10 mouse cellular contexts compared by ENCODE assay signal in genomic region chr3:17619890-17620289, GRCm38 (mm10).
A peak's percentile ranks its signal among the peaks of the same experiment; 100 is the strongest.
DNase-seq lines count a peak whose midpoint lies in the region; ATAC-seq and TF ChIP-seq lines count a peak whose summit lies in the region.
"Had no signal": no experiment of that assay in that cellular context is flagged by ENCODE, and none has a peak within 500 bp of the region (broad histone marks: within the 10 kb centered on the region; RNA-seq: fewer than 3 reads in every experiment).

No protein-coding gene starts in this region.

- peak; percentile 3 for DNase-seq in cerebellum, adult 9-10 months
- no peak for DNase-seq in cerebellum, adult 18-20 months
- peak; percentile 26 for DNase-seq in limb, embryonic 14.5 days (ENCODE audit: low spot score)
- DNase-seq in right cerebral cortex, postnatal 14 days = peak; percentile 51
- DNase-seq in stomach, postnatal 0 days (ENCODE audit: low spot score) = no peak
- DNase-seq in testis, postnatal 10 days (ENCODE audit: low spot score) = no peak

- no peaks in the 10 kb centered on the region; the same call in 1 of the 2 replicates for H3K27me3 ChIP-seq in hindbrain, embryonic 16.5 days (replicated peaks; ENCODE audit: control insufficient read depth, insufficient read depth, low read length)
- no peaks in the 10 kb centered on the region for H3K27me3 ChIP-seq in limb, embryonic 14.5 days (ENCODE audit: control insufficient read depth, insufficient read depth, low read length)
- no peaks in the 10 kb centered on the region for H3K27me3 ChIP-seq in kidney, embryonic 16.5 days (ENCODE audit: insufficient read depth, low read length)
- no peaks in the 10 kb centered on the region for H3K27me3 ChIP-seq in stomach, postnatal 0 days (ENCODE audit: control insufficient read depth, insufficient read depth, low read length)
- H3K27me3 ChIP-seq: embryonic facial prominence, embryonic 13.5 days; liver, embryonic 15.5 days had no signal

- no peak overlapping the region for H3K9ac ChIP-seq in hindbrain, embryonic 16.5 days (ENCODE audit: low read depth, low read length)
- no peak overlapping the region for H3K9ac ChIP-seq in limb, embryonic 14.5 days (ENCODE audit: low read depth, low read length, severe bottlenecking)
- H3K9ac ChIP-seq in kidney, embryonic 16.5 days (replicated peaks; ENCODE audit: low read length) = no peak overlapping the region
- H3K9ac ChIP-seq in stomach, postnatal 0 days (ENCODE audit: low read length) = no peak overlapping the region
- H3K9ac ChIP-seq: embryonic facial prominence, embryonic 13.5 days; liver, embryonic 15.5 days had no signal

- peak overlapping the region; percentile 42 for H3K4me2 ChIP-seq in hindbrain, embryonic 16.5 days (ENCODE audit: low read length)
- no peak overlapping the region for H3K4me2 ChIP-seq in limb, embryonic 14.5 days (replicated peaks; ENCODE audit: low read depth, low read length, severe bottlenecking)
- no peak overlapping the region for H3K4me2 ChIP-seq in kidney, embryonic 16.5 days (replicated peaks; ENCODE audit: low read depth, low read length)
- no peak overlapping the region for H3K4me2 ChIP-seq in stomach, postnatal 0 days (replicated peaks; ENCODE audit: low read depth)
- H3K4me2 ChIP-seq: embryonic facial prominence, embryonic 13.5 days; liver, embryonic 15.5 days had no signal

- peak overlapping the region; percentile 88 for H3K27ac ChIP-seq in hindbrain, embryonic 16.5 days (ENCODE audit: low read depth, low read length)
- no peak overlapping the region for H3K27ac ChIP-seq in limb, embryonic 14.5 days (replicated peaks; ENCODE audit: low read depth, low read length)
- H3K27ac ChIP-seq in kidney, embryonic 16.5 days (ENCODE audit: low read length) = no peak overlapping the region
- H3K27ac ChIP-seq in stomach, postnatal 0 days (replicated peaks) = no peak overlapping the region
- H3K27ac ChIP-seq: embryonic facial prominence, embryonic 13.5 days; liver, embryonic 15.5 days had no signal

- TF ChIP-seq POLR2A in limb, embryonic 14.5 days (IDR thresholded peaks at IDR 0.05; ENCODE audit: borderline replicate concordance, extremely low read depth, insufficient read depth, insufficient read length) = no peak

- no peaks in the 10 kb centered on the region for H3K36me3 ChIP-seq in hindbrain, embryonic 16.5 days (ENCODE audit: control insufficient read depth, insufficient read depth, low read length)
- no peaks in the 10 kb centered on the region for H3K36me3 ChIP-seq in limb, embryonic 14.5 days (ENCODE audit: control insufficient read depth, insufficient read depth, low read length)
- no peaks in the 10 kb centered on the region for H3K36me3 ChIP-seq in kidney, embryonic 16.5 days (ENCODE audit: insufficient read depth, low read length)
- H3K36me3 ChIP-seq in stomach, postnatal 0 days (ENCODE audit: control insufficient read depth, insufficient read depth, low read length) = no peaks in the 10 kb centered on the region
- H3K36me3 ChIP-seq: embryonic facial prominence, embryonic 13.5 days; liver, embryonic 15.5 days had no signal

- H3K9me3 ChIP-seq in hindbrain, embryonic 16.5 days (ENCODE audit: control insufficient read depth, low read length) = no peaks in the 10 kb centered on the region
- no peaks in the 10 kb centered on the region for H3K9me3 ChIP-seq in limb, embryonic 14.5 days (ENCODE audit: control insufficient read depth, low read length)
- no peaks in the 10 kb centered on the region for H3K9me3 ChIP-seq in kidney, embryonic 16.5 days (ENCODE audit: low read length)
- H3K9me3 ChIP-seq in stomach, postnatal 0 days (ENCODE audit: control insufficient read depth, low read length) = no peaks in the 10 kb centered on the region
- H3K9me3 ChIP-seq: embryonic facial prominence, embryonic 13.5 days; liver, embryonic 15.5 days had no signal

- WGBS in hindbrain, embryonic 16.5 days = 16% methylated on average over 2 of the region's 2 CpGs
- 47% methylated on average over 2 of the region's 2 CpGs for WGBS in limb, embryonic 14.5 days
- WGBS in kidney, embryonic 16.5 days = 61% methylated on average over 2 of the region's 2 CpGs
- whole genome bisulfite sequencing in stomach, postnatal 0 days = 41% methylated on average over 2 of the region's 2 CpGs

- no peak for TF ChIP-seq EP300 in stomach, postnatal 0 days (optimal IDR thresholded peaks at IDR 0.05)

- no peak overlapping the region for H3K4me3 ChIP-seq in hindbrain, embryonic 16.5 days (ENCODE audit: low read length)
- no peak overlapping the region for H3K4me3 ChIP-seq in limb, embryonic 14.5 days (replicated peaks; ENCODE audit: low read length)
- H3K4me3 ChIP-seq in kidney, embryonic 16.5 days (ENCODE audit: low read length) = no peak overlapping the region
- H3K4me3 ChIP-seq in stomach, postnatal 0 days (ENCODE audit: low read depth, low read length) = no peak overlapping the region
- H3K4me3 ChIP-seq: embryonic facial prominence, embryonic 13.5 days; liver, embryonic 15.5 days had no signal

- H3K4me1 ChIP-seq in hindbrain, embryonic 16.5 days (ENCODE audit: control insufficient read depth, insufficient read depth, low read depth, low read length) = peaks cover 4% of the 10 kb centered on the region; the same call in 1 of the 2 replicates
- H3K4me1 ChIP-seq in limb, embryonic 14.5 days (ENCODE audit: control insufficient read depth, insufficient read depth, low read length) = no peaks in the 10 kb centered on the region
- no peaks in the 10 kb centered on the region for H3K4me1 ChIP-seq in kidney, embryonic 16.5 days (ENCODE audit: insufficient read depth, low read length)
- H3K4me1 ChIP-seq in stomach, postnatal 0 days (replicated peaks; ENCODE audit: control insufficient read depth, insufficient read depth) = no peaks in the 10 kb centered on the region
- H3K4me1 ChIP-seq: embryonic facial prominence, embryonic 13.5 days; liver, embryonic 15.5 days had no signal

- ATAC-seq in hindbrain, embryonic 16.5 days = peak; percentile 93
- ATAC-seq in limb, embryonic 14.5 days (ENCODE audit: low FRiP score, low read depth) = no peak
- ATAC-seq in kidney, embryonic 16.5 days (ENCODE audit: low FRiP score, low TSS enrichment) = no peak
- ATAC-seq in stomach, postnatal 0 days (ENCODE audit: low FRiP score, low TSS enrichment) = no peak

- no peak for TF ChIP-seq CTCF in stomach, postnatal 0 days (IDR thresholded peaks at IDR 0.05; ENCODE audit: low read depth)

Comparison
In these comparisons a context has a peak if more than half of its experiments do, and no peak if none do; other contexts are left out.
1. DNase-seq: peak in cerebellum, adult 9-10 months (single experiment), limb, embryonic 14.5 days (single experiment) and right cerebral cortex, postnatal 14 days (single experiment); none in cerebellum, adult 18-20 months (0 of 2), stomach, postnatal 0 days (single experiment) and testis, postnatal 10 days (single experiment).